Mouse (Mus musculus) MN1 (cell line): Measurements from ENCODE around the gene Lacc1.
"Not testable (repeated sequence)": the region's sequence is repeated elsewhere in the genome, so short reads cannot be mapped to it uniquely, and the experiment has no call there.

Experiments
- DNase-seq: peaks from one replicate; pipeline ENCODE4 v3.0.0-alpha.2; 2016; ENCODE audit warnings: low spot score

The Lacc1 gene

GRCm38 (mm10) chr14:77036226-77037046, at the start of gene Lacc1, which contains the start of gene Ccdc122:
TSS of gene Lacc1 (minus strand) at chr14:77036904.
TSS of gene Ccdc122 (plus strand) at chr14:77036772.
- peak; percentile 86 for DNase-seq

GRCm38 (mm10) chr14:77081248-77081647, 44.5 kb upstream of the Lacc1 start:
- no peak for DNase-seq

GRCm38 (mm10) chr14:77069361-77069760, 32.7 kb upstream of the Lacc1 start:
- DNase-seq: no peak

- no peak for DNase-seq
These were observed 16.6 kb upstream of the Lacc1 start for GRCm38 (mm10) chr14:77053288-77053687.

GRCm38 (mm10) chr14:77037832-77038425, 1.2 kb upstream of the Lacc1 start:
- no peak for DNase-seq

- no peak for DNase-seq
These were observed 626 bp upstream of the Lacc1 start for GRCm38 (mm10) chr14:77037330-77037729.

GRCm38 (mm10) chr14:77034970-77035369, 1.7 kb downstream of the Lacc1 start:
- DNase-seq: no peak

- no peak for DNase-seq
These were observed 2.4 kb downstream of the Lacc1 start for GRCm38 (mm10) chr14:77034175-77034915.

- DNase-seq: no peak
These were observed 3.3 kb downstream of the Lacc1 start for GRCm38 (mm10) chr14:77033391-77033790.

- DNase-seq: no peak
These were observed 4.3 kb downstream of the Lacc1 start for GRCm38 (mm10) chr14:77032433-77032832.

GRCm38 (mm10) chr14:77030808-77031207, 5.9 kb downstream of the Lacc1 start:
- DNase-seq: no peak

- DNase-seq: no peak
These were observed 7.2 kb downstream of the Lacc1 start for GRCm38 (mm10) chr14:77029319-77030054.

GRCm38 (mm10) chr14:77024499-77024898, 12.2 kb downstream of the Lacc1 start:
- no peak for DNase-seq

- DNase-seq: no peak
These were observed 19.5 kb downstream of the Lacc1 start for GRCm38 (mm10) chr14:77017211-77017610.

GRCm38 (mm10) chr14:77016783-77017182, 19.9 kb downstream of the Lacc1 start:
- not testable (repeated sequence) for DNase-seq

- DNase-seq: peak; percentile 79
These were observed 24.9 kb downstream of the Lacc1 start for GRCm38 (mm10) chr14:77011804-77012203.

GRCm38 (mm10) chr14:77008238-77008637, 28.5 kb downstream of the Lacc1 start:
- peak; percentile 82 for DNase-seq

GRCm38 (mm10) chr14:77005566-77005965, 31.1 kb downstream of the Lacc1 start:
- DNase-seq: no peak

GRCm38 (mm10) chr14:77004740-77005139, 32.0 kb downstream of the Lacc1 start:
- DNase-seq: no peak

GRCm38 (mm10) chr14:76990351-76990750, 46.4 kb downstream of the Lacc1 start:
- DNase-seq: not testable (repeated sequence)

GRCm38 (mm10) chr14:76981781-76982180, 54.9 kb downstream of the Lacc1 start:
- DNase-seq: no peak

GRCm38 (mm10) chr14:76981176-76981575, 55.5 kb downstream of the Lacc1 start:
- no peak for DNase-seq
